Mouse (Mus musculus): ENCODE results near the gene Foxd4.

DNA sequence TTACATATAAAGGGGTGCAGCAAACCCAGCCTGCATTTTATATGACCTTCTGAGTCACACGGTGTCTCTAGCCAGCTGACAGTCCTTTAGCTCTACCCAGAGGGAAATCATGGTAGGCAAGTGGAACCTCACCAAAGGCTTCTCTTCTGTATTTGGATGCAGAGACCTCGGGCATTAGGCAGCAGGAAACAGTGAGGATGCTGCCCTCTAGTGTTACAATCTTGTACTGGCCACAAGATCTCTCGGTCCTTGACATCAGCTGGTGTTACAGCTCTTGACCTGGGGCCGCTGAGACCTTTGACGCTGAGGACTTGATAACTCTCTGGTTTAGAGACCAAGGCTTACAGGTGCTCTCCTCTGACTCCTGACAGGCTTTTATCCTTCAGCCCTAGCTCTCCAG, 15.5 kb downstream of the Foxd4 start:
- TF ChIP-seq CTCF (IDR thresholded peaks at IDR 0.05; ENCODE audit: control insufficient read depth, insufficient read depth, low read length) (peak; percentile 75), POLR2A (IDR thresholded peaks at IDR 0.05; ENCODE audit: borderline replicate concordance, control insufficient read depth, low read depth, low read length) (no peak)

Measured in bone marrow, adult 2 months (tissue).